Mouse (Mus musculus) kidney, adult 11 months (tissue): Measurements from ENCODE around the gene Dglucy.
"Not testable (repeated sequence)": the region's sequence is repeated elsewhere in the genome, so short reads cannot be mapped to it uniquely, and the experiment has no call there.

ENCODE experiments used
- DNase-seq: peaks from one replicate; pipeline ENCODE4 v3.0.0; 2022

Dglucy gene

DNA sequence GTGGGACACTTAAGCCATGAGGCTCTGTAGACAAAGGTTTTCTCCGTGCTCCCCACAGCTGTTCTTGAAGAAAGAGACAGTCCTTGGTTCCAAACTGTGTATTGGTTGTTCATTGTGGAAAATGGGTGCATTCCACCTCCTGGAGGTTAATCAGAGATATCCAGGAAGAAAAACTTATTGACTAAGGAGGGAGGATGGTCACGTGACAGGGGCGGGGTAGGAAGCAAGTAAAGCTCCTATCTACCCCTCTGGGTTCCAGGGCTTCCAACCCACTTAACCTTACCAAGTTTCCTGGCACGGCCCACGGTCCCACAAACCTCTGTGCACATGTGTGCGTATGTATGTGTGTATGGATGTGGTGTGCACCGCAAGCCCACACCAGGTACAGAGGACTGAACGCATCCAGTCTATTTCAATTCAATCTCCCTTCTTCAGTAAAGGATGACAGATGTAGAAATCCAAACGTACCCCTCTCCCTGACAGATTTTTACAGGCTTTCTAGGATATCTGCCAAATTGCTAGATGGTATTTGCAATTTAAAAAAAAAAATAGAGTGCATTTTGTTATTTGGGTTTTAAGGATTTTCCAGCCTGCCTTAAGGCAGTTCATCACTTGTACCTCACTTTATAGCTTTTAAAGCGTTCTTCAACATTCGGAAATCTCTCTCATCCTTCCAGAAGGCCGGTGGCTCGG lies 2.7 kb downstream of the Dglucy start:
- no peak for DNase-seq

- no peak for DNase-seq
Observed at GRCm38 (mm10) chr12:100784152-100784551, 5.3 kb downstream of the Dglucy start.

GRCm38 (mm10) chr12:100785344-100785743 lies 6.5 kb downstream of the Dglucy start:
- DNase-seq: peak; percentile 36

GRCm38 (mm10) chr12:100789981-100790550 lies 11.2 kb downstream of the Dglucy start:
- DNase-seq: peak; percentile 90

DNA sequence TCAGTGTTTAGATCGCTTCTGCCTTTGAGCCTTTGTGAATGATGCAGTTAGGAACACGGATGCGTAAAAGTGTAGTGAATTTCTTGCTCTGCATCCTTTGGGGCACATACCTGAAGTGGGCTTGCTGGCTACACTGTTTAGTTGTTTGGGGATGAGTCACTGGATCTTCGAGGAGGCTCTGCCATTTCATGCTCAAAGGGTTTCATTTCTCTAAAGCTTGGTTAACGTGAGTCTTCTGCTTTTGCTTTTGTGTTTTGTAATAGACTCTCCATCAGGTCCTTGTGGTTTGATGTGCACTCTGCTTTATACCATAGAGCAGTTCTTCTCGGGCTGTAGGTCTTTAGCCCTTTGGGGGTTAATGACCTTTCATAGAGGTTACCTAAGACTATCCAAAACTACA lies 12.6 kb downstream of the Dglucy start:
- no peak for DNase-seq

DNA sequence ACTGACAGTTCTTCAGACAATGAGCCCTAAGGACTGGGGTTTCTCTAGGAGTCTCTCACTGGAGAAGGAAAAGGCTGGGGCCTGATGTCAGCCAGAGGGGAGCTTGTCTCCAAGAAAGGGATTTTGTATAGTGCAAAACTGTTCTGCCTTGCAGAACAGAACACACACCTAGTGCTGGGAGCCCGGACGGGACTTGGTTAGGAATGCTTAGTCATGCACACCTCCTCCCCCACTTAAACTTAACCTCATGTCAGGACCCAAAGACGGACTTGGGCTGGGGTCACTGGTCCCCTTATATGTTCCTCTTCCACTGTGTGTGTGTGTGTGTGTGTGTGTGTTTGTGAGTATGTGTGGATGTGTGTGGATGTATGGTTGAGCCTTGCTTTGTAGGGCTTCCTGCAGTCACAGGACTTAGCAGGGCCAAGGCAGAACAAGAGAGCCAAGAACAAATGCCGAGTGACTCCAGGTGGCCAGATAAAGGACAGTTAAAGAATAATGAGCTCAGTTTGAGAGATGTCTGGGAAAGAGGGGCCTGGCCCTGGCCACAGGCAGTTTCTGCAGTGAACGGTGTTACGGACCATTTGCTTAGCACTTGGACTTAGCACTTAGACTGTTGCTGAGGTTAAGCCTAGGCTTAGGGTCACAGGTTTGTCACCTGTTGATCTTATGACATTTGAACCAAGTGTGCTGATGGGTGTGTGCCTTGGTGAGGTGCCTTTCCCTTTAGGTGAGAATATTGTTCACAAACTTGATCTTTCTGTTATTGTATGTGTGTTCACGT lies 15.8 kb downstream of the Dglucy start:
- peak; percentile 57 for DNase-seq

DNA sequence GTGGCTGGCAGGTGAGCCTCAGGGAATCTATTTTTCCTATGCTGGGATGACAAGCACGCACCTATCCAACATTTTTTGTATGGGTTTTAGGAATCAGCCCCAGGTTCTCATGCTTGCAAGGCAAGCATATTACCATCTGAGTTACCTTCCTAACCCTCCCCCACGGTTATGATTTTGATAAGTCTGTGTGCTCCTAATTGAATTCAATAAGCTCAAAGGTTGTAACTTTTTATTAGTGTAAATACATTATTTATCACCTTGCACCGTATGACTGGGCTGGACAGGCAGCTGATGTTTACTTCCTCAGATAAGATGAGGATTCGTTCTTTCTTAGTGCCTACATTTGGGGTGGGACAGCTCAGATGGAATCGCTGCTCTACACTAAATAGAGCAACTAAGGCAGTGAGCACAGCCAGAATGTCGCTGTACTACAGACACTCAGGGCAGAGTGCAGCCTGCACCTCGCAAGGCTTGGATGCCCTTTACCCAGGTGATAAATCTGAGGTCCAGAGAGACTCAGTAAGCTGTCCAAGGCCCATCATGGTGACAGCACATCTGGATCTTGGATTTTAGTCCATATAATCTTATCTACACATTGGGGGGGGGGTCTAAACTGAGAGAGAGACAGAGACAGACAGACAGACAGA lies 16.7 kb downstream of the Dglucy start:
- peak; percentile 42 for DNase-seq

- DNase-seq: not testable (repeated sequence)
Observed at GRCm38 (mm10) chr12:100803391-100803790, 24.5 kb downstream of the Dglucy start.

GRCm38 (mm10) chr12:100807280-100807679 lies 28.4 kb downstream of the Dglucy start:
- no peak for DNase-seq

- no peak for DNase-seq
Observed at GRCm38 (mm10) chr12:100808609-100809280, 29.9 kb downstream of the Dglucy start.

- no peak for DNase-seq
Observed at GRCm38 (mm10) chr12:100810542-100810941, 31.7 kb downstream of the Dglucy start.

- no peak for DNase-seq
Observed at GRCm38 (mm10) chr12:100813901-100814300, 35.0 kb downstream of the Dglucy start.

- no peak for DNase-seq
Observed at GRCm38 (mm10) chr12:100814671-100815070, 35.8 kb downstream of the Dglucy start.

- DNase-seq: no peak
Observed at GRCm38 (mm10) chr12:100816906-100817305, 38.0 kb downstream of the Dglucy start.

- DNase-seq: no peak
Observed at GRCm38 (mm10) chr12:100819965-100820364, 41.1 kb downstream of the Dglucy start.

DNA sequence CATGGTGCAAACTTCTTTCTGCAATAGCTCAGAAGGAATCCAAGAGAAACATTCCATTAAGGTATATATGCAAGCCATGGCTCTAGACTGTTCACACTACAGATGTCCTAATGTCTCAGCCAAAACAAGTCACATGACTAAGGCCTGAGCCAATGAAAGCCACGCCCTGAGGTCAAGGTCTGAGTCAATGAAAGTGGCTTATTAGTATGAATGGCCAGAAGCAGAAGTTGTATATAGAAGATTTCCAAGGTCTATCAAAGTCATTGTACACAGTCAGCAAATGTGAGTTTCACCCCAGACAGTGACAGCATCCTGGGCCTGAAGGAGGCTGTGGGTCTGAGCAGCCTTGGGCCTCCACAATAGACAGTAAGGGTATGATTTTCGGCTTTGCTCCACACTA lies 52.2 kb downstream of the Dglucy start:
- no peak for DNase-seq

DNA sequence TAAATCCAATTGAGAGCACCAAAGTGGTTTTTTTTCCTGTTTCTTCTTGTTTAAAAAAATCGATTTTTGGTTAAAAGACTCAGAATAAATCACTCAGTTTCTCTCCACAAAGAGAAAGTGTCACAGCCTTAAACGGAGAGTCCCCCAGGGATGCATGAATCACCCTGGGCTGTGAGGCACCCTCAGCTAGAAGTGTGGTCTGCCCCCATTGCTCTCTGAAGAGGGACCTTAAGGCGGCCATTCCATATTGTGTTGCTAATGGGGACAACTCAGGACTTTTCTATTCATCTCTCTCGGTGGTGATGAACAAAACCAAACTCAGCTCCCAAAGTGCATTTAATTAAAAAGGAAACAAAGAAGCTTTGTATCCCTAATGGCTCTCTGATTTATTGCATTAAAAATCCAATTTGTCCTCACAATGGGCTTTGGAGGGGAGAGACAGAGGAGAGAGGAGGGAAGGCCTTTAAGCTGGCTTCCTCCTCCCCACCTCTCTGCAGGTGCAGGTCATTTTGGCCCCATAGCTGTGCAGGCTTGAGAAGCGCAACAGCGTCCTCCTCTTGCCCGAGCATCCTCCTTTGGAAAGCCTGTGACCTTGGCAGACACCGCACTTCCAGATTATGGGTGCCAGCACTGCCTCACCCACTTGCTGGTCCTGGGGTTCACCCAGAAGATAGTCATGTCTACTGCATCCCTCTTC lies 52.9 kb downstream of the Dglucy start:
- DNase-seq: no peak

DNA sequence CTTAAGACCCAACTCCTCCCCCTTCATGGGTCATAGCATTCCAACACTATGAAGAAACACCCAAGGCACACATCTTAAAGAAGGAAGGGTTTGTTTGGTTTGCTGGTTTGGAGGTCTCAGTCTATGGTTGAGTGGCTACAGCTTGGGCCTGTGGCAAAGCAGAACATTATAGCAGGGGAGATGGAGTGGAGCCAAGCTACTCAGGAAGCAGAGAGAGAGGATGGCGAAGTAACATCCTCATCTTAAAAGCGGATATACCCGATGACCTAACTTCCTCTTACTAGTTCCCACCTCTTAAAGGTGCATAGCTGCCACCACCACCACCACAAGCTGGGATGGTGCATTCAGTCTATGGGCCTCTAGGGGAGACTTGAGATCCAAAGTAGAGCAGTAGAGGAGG lies 58.4 kb downstream of the Dglucy start:
- DNase-seq: no peak

GRCm38 (mm10) chr12:100839079-100839600 lies 60.3 kb downstream of the Dglucy start:
- no peak for DNase-seq

DNA sequence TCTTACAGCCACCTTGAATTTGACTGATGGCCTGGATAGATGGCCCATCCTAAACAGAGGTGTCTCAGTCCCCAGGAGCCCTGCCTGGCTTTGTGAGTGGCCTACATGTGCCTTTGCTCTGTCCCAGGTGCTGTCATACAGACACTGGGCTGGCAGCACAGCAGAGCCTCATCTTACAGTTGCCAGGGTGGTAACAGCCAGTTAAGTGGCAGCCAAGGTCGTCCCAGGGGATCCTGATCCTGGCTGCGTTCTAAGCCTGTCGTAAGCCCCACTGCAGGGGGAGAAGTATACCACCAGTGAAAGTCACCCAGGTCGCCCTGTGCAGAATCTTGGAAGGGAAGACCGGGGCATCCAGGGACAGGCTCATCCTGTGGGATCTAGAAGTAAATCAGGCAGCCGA lies 61.1 kb downstream of the Dglucy start:
- no peak for DNase-seq

GRCm38 (mm10) chr12:100841211-100841792 lies 62.4 kb downstream of the Dglucy start:
- DNase-seq: peak; percentile 63

- no peak for DNase-seq
Observed at GRCm38 (mm10) chr12:100843171-100843570, 64.3 kb downstream of the Dglucy start.
